Mouse (Mus musculus) layer of hippocampus, postnatal 10 days (tissue): ENCODE data around the gene Ciao2b. TPM values are rescaled to one million over a fixed set of nuclear protein-coding genes. Genes with fewer than 3 reads are reported as not detected.

Experiments used
- DNase-seq, 2 experiments: peaks; one replicate each; pipeline ENCODE4 v3.0.0; 2021; ENCODE audit warnings: low spot score in 2 of 2
- total RNA-seq, 2 experiments: library from RNA; stranded (reverse); gene quantifications; 2 replicates each; pipeline ENCODE4 v1.2.3; 2021

Ciao2b gene
- total RNA-seq, 2 experiments from 2014 or later = 26.0 to 29.8 TPM

DNA sequence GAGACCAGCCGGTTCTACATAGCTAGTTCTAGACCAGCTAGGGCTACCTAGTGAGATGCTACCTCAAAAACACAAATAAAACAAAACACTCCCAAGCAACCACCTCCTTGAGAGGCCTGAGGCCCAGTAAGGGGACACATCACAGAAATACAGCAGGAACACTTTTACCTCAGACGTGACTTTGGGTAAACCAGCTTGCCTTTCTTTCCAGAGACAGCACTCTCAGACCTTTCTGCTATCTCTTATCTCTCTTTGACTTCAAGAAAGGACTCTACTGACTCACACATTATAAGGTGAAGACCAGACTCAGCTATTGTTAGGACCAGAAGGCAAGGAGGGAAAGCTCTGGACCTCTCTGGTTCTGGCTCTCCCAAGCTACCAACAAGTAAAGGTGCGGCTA lies 51.5 kb downstream of the Ciao2b start:
- no peak for DNase-seq

Other genes starting within 250 kb of the Ciao2b start
- gene Cmtm4, start 246.2 kb downstream of the Ciao2b start, total RNA-seq = 10 to 100 TPM; 56.2 to 60.2 TPM
- 100 to 1,000 TPM; 231 to 241 TPM for gene Dync1li2, start 198.9 kb downstream of the Ciao2b start, total RNA-seq
- under 1 TPM; 0.54 to 0.96 TPM for gene Terb1, start 132.1 kb downstream of the Ciao2b start, total RNA-seq
- 10 to 100 TPM; 49.9 to 52.4 TPM for gene Nae1, start 107.3 kb downstream of the Ciao2b start, total RNA-seq
- 10 to 100 TPM; 13.5 to 18.2 TPM for gene Car7, start 107.3 kb downstream of the Ciao2b start, total RNA-seq
- 1 to 10 TPM; 9.0 to 9.2 TPM for gene Pdp2, start 50.5 kb downstream of the Ciao2b start, total RNA-seq
- not detected for gene Cdh16, start 17.6 kb downstream of the Ciao2b start, total RNA-seq
- gene Rrad, start 10.6 kb downstream of the Ciao2b start, total RNA-seq = 1 to 10 TPM; 2.0 to 2.5 TPM
- not detected for gene Ces2a, start 92.0 kb upstream of the Ciao2b start, total RNA-seq
- under 1 TPM; 0.31 to 0.53 TPM for gene Ces2b, start 189.6 kb upstream of the Ciao2b start, total RNA-seq
- gene Ces2c, start 205.1 kb upstream of the Ciao2b start, total RNA-seq = not detected